22 mouse cellular contexts compared by ENCODE assay signal in the genomic region with DNA sequence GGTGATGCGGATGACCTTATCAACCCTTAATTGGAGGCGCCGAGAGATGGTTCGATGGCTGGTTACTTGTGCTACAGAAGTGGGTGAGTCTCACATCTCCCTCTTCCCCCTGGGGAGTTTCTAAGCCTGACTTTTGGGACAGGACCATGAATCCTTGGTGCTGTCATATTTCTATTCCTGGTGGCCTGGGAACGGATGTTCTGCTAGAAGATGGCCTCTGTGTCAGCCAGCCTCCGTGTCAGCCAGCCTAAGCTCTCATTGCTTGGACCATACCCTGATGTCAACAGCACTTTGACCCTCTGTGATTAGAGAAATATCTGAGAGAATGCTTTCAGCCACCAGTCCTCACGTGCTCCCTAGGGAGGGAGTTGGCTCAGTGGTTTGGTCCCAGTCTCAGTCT. TPM values are rescaled to one million over a fixed set of nuclear protein-coding genes. Genes with fewer than 3 reads are reported as not detected.
DNase-seq lines count a peak whose midpoint lies in the region; ATAC-seq and TF ChIP-seq lines count a peak whose summit lies in the region.
"Had no signal": no experiment of that assay in that cellular context is flagged by ENCODE, and none has a peak within 500 bp of the region (broad histone marks: within the 10 kb centered on the region; RNA-seq: fewer than 3 reads in every experiment).

No protein-coding gene starts in this region.

- no peaks in the 10 kb centered on the region for H3K27me3 ChIP-seq in heart, embryonic 11.5 days (ENCODE audit: control insufficient read depth, insufficient read depth, low read length)
- H3K27me3 ChIP-seq in midbrain, embryonic 11.5 days (ENCODE audit: control insufficient read depth, insufficient read depth, low read length) = no peaks in the 10 kb centered on the region
- no peaks in the 10 kb centered on the region for H3K27me3 ChIP-seq in midbrain, embryonic 15.5 days (replicated peaks)
- no peaks in the 10 kb centered on the region for H3K27me3 ChIP-seq in kidney, embryonic 14.5 days (ENCODE audit: control insufficient read depth, insufficient read depth, low read length)
- H3K27me3 ChIP-seq: embryonic facial prominence, embryonic 13.5 days; embryonic facial prominence, embryonic 15.5 days; forebrain, embryonic 12.5 days; forebrain, embryonic 15.5 days had no signal

- no peak for TF ChIP-seq CTCF in layer of hippocampus, adult 2 months (conservative IDR thresholded peaks at IDR 0.05)

- H3K4me1 ChIP-seq in heart, embryonic 11.5 days (ENCODE audit: control insufficient read depth, insufficient read depth, low read length) = no peaks in the 10 kb centered on the region
- no peaks in the 10 kb centered on the region for H3K4me1 ChIP-seq in midbrain, embryonic 11.5 days (ENCODE audit: control insufficient read depth, insufficient read depth, low read length)
- H3K4me1 ChIP-seq in midbrain, embryonic 15.5 days = no peaks in the 10 kb centered on the region
- H3K4me1 ChIP-seq in kidney, embryonic 14.5 days (ENCODE audit: control insufficient read depth, insufficient read depth, low read length) = no peaks in the 10 kb centered on the region
- H3K4me1 ChIP-seq: embryonic facial prominence, embryonic 13.5 days; forebrain, embryonic 10.5 days; forebrain, embryonic 12.5 days had no signal

- no peak overlapping the region for H3K4me3 ChIP-seq in heart, embryonic 11.5 days (ENCODE audit: low read depth, low read length)
- no peak overlapping the region for H3K4me3 ChIP-seq in layer of hippocampus, adult 2 months
- H3K4me3 ChIP-seq in midbrain, embryonic 11.5 days (ENCODE audit: low read depth, low read length) = no peak overlapping the region
- H3K4me3 ChIP-seq in midbrain, embryonic 15.5 days = no peak overlapping the region
- H3K4me3 ChIP-seq in kidney, embryonic 14.5 days (ENCODE audit: low read length) = no peak overlapping the region
- H3K4me3 ChIP-seq: embryonic facial prominence, embryonic 13.5 days; embryonic facial prominence, embryonic 15.5 days; erythroblast, embryonic 14.5 days; forebrain, embryonic 10.5 days; forebrain, embryonic 12.5 days; forebrain, embryonic 15.5 days had no signal

- no peak overlapping the region for H3K9ac ChIP-seq in heart, embryonic 11.5 days (ENCODE audit: low read depth, low read length)
- no peak overlapping the region for H3K9ac ChIP-seq in midbrain, embryonic 11.5 days (ENCODE audit: low read length)
- no peak overlapping the region for H3K9ac ChIP-seq in midbrain, embryonic 15.5 days
- no peak overlapping the region for H3K9ac ChIP-seq in kidney, embryonic 14.5 days (ENCODE audit: low read depth, low read length)
- H3K9ac ChIP-seq: embryonic facial prominence, embryonic 13.5 days; embryonic facial prominence, embryonic 15.5 days; forebrain, embryonic 12.5 days; forebrain, embryonic 15.5 days had no signal

- H3K4me2 ChIP-seq in heart, embryonic 11.5 days = no peak overlapping the region
- H3K4me2 ChIP-seq in midbrain, embryonic 11.5 days = no peak overlapping the region
- no peak overlapping the region for H3K4me2 ChIP-seq in midbrain, embryonic 15.5 days
- H3K4me2 ChIP-seq in kidney, embryonic 14.5 days (replicated peaks; ENCODE audit: low read depth, low read length) = no peak overlapping the region
- H3K4me2 ChIP-seq: embryonic facial prominence, embryonic 13.5 days; embryonic facial prominence, embryonic 15.5 days; forebrain, embryonic 12.5 days; forebrain, embryonic 15.5 days had no signal

- ATAC-seq in heart, embryonic 11.5 days (replicated peaks; ENCODE audit: insufficient number of reproducible peaks, low FRiP score, low TSS enrichment) = no peak
- ATAC-seq in midbrain, embryonic 11.5 days (ENCODE audit: low FRiP score) = no peak
- no peak for ATAC-seq in midbrain, embryonic 15.5 days (replicated peaks)
- ATAC-seq in kidney, embryonic 14.5 days (ENCODE audit: low FRiP score, low TSS enrichment) = no peak

- H3K9me3 ChIP-seq in heart, embryonic 11.5 days (replicated peaks; ENCODE audit: control insufficient read depth, low read length) = no peaks in the 10 kb centered on the region
- H3K9me3 ChIP-seq in midbrain, embryonic 11.5 days (ENCODE audit: control insufficient read depth, low read length) = no peaks in the 10 kb centered on the region
- H3K9me3 ChIP-seq in midbrain, embryonic 15.5 days = no peaks in the 10 kb centered on the region
- H3K9me3 ChIP-seq in kidney, embryonic 14.5 days (ENCODE audit: control insufficient read depth, low read length) = no peaks in the 10 kb centered on the region
- H3K9me3 ChIP-seq: embryonic facial prominence, embryonic 13.5 days; embryonic facial prominence, embryonic 15.5 days; forebrain, embryonic 10.5 days; forebrain, embryonic 12.5 days; forebrain, embryonic 15.5 days had no signal

- 89% methylated on average over 7 of the region's 7 CpGs for WGBS in heart, embryonic 11.5 days (ENCODE audit: insufficient replicate concordance)
- WGBS in midbrain, embryonic 11.5 days = 94% methylated on average over 7 of the region's 7 CpGs
- 91% methylated on average over 7 of the region's 7 CpGs for WGBS in midbrain, embryonic 15.5 days
- 91% methylated on average over 7 of the region's 7 CpGs for WGBS in kidney, embryonic 14.5 days

- DNase-seq in heart, adult 11 months = peak; percentile 92
- DNase-seq in layer of hippocampus, adult 2 months (ENCODE audit: low spot score in 2 of 2) = no peak
- no peak for DNase-seq in layer of hippocampus, postnatal 25 days (ENCODE audit: extremely low spot score in 1 of 2, low spot score in 1 of 2)
- peak; percentile 53 for DNase-seq in midbrain, embryonic 11.5 days (ENCODE audit: low spot score, missing footprints)
- DNase-seq: adrenal gland, adult 2 months; adrenal gland, postnatal 10 days; adrenal gland, postnatal 25 days; cerebellum, adult 11 months; cerebellum, adult 18-20 months; cerebellum, adult 8-10 months; cerebellum, postnatal 14 days; cerebellum, postnatal 36 days; embryo, embryonic 11 days had no signal

- H3K27ac ChIP-seq in heart, embryonic 11.5 days (ENCODE audit: low read depth, low read length) = no peak overlapping the region
- peak overlapping the region; percentile 34; the same call in 1 of the 2 replicates for H3K27ac ChIP-seq in layer of hippocampus, adult 2 months
- H3K27ac ChIP-seq in midbrain, embryonic 11.5 days (ENCODE audit: low read depth, low read length) = no peak overlapping the region
- H3K27ac ChIP-seq in midbrain, embryonic 15.5 days = no peak overlapping the region
- H3K27ac ChIP-seq in kidney, embryonic 14.5 days (ENCODE audit: low read depth, low read length) = no peak overlapping the region
- H3K27ac ChIP-seq: embryonic facial prominence, embryonic 13.5 days; embryonic facial prominence, embryonic 15.5 days; forebrain, embryonic 10.5 days had no signal

- H3K36me3 ChIP-seq in heart, embryonic 11.5 days (ENCODE audit: control insufficient read depth, insufficient read depth, low read length) = no peaks in the 10 kb centered on the region; the same call in 1 of the 2 replicates
- H3K36me3 ChIP-seq in midbrain, embryonic 11.5 days (ENCODE audit: control insufficient read depth, insufficient read depth, low read length) = peaks cover under 1% of the 10 kb centered on the region; the same call in 1 of the 2 replicates
- peaks cover 22% of the 10 kb centered on the region; the same call in 1 of the 2 replicates for H3K36me3 ChIP-seq in midbrain, embryonic 15.5 days (replicated peaks)
- H3K36me3 ChIP-seq in kidney, embryonic 14.5 days (ENCODE audit: control insufficient read depth, insufficient read depth, low read length) = peaks cover 11% of the 10 kb centered on the region; the same call in 1 of the 2 replicates

RNA-seq across cellular contexts. Expression of gene Urod, which starts 8.5 kb away (rescaled TPM):
- 123 and 140 TPM in 2 replicates for polyA plus RNA-seq in heart, embryonic 11.5 days (2014; fragmentation: Nextera tagmentation; extraction: Ambion mirVana)
- 10 to 100 TPM; 58.5 to 59.2 TPM for total RNA-seq in layer of hippocampus, adult 2 months (2021)
- 10 to 100 TPM; 56.9 to 66.1 TPM for total RNA-seq in layer of hippocampus, postnatal 25 days (2021)
- 85.2 and 95.6 TPM in 2 replicates for polyA plus RNA-seq in midbrain, embryonic 11.5 days (2014; fragmentation: Nextera tagmentation; extraction: Ambion mirVana)
- polyA plus RNA-seq in midbrain, embryonic 15.5 days (2015; fragmentation: Nextera tagmentation; extraction: Ambion mirVana) = 51.4 and 59.7 TPM in 2 replicates
- polyA plus RNA-seq in kidney, embryonic 14.5 days (2014; fragmentation: Nextera tagmentation; extraction: Ambion mirVana) = 83.9 and 101 TPM in 2 replicates

RNA-seq across cellular contexts. Expression of gene Hectd3, which starts 9.4 kb away (rescaled TPM):
- 4.3 and 6.4 TPM in 2 replicates for polyA plus RNA-seq in heart, embryonic 11.5 days (2014; fragmentation: Nextera tagmentation; extraction: Ambion mirVana)
- 10 to 100 TPM; 44.9 to 46.1 TPM for total RNA-seq in layer of hippocampus, adult 2 months (2021)
- total RNA-seq in layer of hippocampus, postnatal 25 days (2021) = 10 to 100 TPM; 41.5 to 49.4 TPM
- polyA plus RNA-seq in midbrain, embryonic 11.5 days (2014; fragmentation: Nextera tagmentation; extraction: Ambion mirVana) = 7.6 and 9.4 TPM in 2 replicates
- 25.8 and 27.0 TPM in 2 replicates for polyA plus RNA-seq in midbrain, embryonic 15.5 days (2015; fragmentation: Nextera tagmentation; extraction: Ambion mirVana)
- polyA plus RNA-seq in kidney, embryonic 14.5 days (2014; fragmentation: Nextera tagmentation; extraction: Ambion mirVana) = 4.5 and 7.6 TPM in 2 replicates

RNA-seq across cellular contexts. Expression of gene Eif2b3, which starts 33.5 kb away (rescaled TPM):
- 34.1 and 36.9 TPM in 2 replicates for polyA plus RNA-seq in heart, embryonic 11.5 days (2014; fragmentation: Nextera tagmentation; extraction: Ambion mirVana)
- 10 to 100 TPM; 19.7 to 20.6 TPM for total RNA-seq in layer of hippocampus, adult 2 months (2021)
- 10 to 100 TPM; 20.6 to 21.2 TPM for total RNA-seq in layer of hippocampus, postnatal 25 days (2021)
- 43.0 and 49.4 TPM in 2 replicates for polyA plus RNA-seq in midbrain, embryonic 11.5 days (2014; fragmentation: Nextera tagmentation; extraction: Ambion mirVana)
- 44.6 and 46.2 TPM in 2 replicates for polyA plus RNA-seq in midbrain, embryonic 15.5 days (2015; fragmentation: Nextera tagmentation; extraction: Ambion mirVana)
- polyA plus RNA-seq in kidney, embryonic 14.5 days (2014; fragmentation: Nextera tagmentation; extraction: Ambion mirVana) = 52.9 and 53.2 TPM in 2 replicates

Comparison
In these comparisons a context has a peak if more than half of its experiments do, and no peak if none do; other contexts are left out.
1. DNase-seq: peak in heart, adult 11 months (single experiment) and midbrain, embryonic 11.5 days (single experiment); none in layer of hippocampus, adult 2 months (0 of 2) and layer of hippocampus, postnatal 25 days (0 of 2).